Mouse (Mus musculus): ENCODE results near the gene Epb41l2. TPM values are rescaled to one million over a fixed set of nuclear protein-coding genes. Genes with fewer than 3 reads are reported as not detected.

The Epb41l2 gene
- total RNA-seq, 2 experiments from 2014 or later: 61.5 to 66.5 TPM

DNA sequence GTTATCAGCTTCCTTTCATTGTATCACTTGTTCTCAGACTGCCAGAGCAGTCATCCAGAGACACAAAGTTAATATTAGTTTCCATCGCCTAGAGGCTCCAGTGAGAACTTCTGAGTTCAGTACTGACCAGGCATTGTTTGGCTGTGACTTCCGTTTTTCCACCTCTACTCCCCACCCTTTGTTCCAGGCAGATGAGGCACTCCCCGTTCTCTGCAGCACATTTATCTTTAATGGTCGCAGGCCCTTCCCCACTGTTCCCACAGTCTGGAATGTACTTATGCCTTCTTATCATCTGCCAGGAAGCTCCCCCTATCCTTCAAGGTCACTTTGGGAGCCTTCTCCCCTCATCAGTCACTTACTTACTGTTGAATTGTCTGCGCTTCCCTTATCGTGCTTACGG is 67.9 kb downstream of the Epb41l2 start:
- no peak for DNase-seq

DNA sequence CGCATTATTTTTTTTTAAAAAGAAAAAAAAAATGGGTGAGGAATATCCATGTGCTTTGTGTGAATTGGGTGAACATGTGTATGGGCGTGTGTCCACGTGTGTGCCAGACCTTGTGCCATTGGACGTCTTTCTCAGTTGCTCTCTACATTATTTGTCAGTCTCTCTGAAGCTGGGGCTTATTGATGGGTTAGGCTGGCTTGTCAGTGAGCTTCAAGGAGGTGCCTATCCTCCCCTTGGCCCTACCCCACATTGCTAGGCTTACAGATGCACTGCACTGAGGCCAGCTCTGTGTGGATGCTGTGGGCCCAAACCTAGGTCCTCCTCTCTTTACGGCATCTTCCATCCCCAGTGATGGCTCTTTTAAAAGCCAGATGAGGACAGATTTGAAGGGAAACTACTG is 69.1 kb downstream of the Epb41l2 start:
- no peak for DNase-seq
- intact Hi-C loops (cut with DNase I; ENCODE audit: low total_unique reads): no loop called here

More for the DNA sequence above, 67.9 kb downstream of the Epb41l2 start:
- intact Hi-C loops (cut with DNase I; ENCODE audit: low total_unique reads): no loop called here

DNA sequence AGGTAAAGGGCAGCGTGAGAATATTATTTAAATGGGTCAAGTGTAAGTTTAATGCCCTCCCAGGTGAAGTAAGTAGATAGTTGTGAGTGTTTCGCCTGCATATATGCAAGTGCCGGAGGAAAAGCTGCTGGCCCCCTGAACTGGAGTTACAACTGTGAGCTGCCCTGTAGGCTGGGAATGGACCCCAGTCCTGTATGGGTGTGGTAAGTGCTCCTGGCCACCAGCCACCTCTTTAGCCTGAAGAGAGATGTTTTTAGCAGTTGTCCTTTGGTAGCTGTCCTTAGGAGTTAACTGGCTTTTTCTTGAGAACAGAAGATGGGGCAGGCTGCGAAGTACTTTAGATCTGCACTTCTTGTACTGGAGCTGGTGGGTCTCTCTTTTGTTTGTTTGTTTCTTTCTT is 69.7 kb downstream of the Epb41l2 start:
- DNase-seq: peak; percentile 54
- intact Hi-C loops (cut with DNase I; ENCODE audit: low total_unique reads): no loop called here

DNA sequence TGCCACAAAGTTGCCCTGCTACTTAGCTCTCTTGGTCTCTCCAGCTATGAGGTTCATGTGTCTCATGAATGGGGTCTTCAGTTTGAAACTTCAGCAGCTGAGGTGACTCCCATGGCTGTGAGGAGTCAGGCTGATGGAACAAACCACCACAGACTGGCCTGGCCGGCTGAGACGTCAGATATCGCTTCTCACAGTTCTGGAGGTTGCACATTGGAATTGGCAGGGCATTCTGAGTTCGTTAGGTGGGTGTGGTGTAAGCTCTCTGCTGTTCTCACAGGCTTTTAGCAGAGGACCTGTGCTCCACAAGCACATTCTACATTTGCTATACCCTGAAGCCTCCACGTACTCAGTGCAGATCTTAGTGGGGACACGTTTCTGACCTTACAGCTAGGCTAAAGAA is 71.3 kb downstream of the Epb41l2 start:
- DNase-seq: no peak
- intact Hi-C loops (cut with DNase I; ENCODE audit: low total_unique reads): no loop called here

DNA sequence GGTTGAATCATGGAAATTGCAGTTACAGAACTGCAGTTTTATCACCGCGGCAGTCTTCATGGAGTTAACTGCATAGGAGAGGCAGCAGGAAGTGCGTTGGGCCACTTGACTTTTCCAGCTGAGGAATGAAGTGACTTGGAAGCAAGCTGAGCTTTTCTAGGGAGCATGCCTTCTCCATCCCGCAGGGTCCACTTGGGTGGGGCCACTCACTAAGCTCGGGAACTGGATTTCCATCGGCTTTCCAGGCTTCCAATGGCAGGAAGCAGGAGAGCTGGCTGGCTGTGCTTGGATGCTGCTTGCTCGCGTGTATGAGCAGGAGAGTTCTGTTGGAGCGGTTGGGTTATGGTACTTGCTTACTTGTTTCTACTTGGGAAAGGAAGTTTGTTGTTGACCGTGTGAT is 72.8 kb downstream of the Epb41l2 start:
- peak; percentile 80 for DNase-seq
- intact Hi-C loops (cut with DNase I; ENCODE audit: low total_unique reads): no loop called here

DNA sequence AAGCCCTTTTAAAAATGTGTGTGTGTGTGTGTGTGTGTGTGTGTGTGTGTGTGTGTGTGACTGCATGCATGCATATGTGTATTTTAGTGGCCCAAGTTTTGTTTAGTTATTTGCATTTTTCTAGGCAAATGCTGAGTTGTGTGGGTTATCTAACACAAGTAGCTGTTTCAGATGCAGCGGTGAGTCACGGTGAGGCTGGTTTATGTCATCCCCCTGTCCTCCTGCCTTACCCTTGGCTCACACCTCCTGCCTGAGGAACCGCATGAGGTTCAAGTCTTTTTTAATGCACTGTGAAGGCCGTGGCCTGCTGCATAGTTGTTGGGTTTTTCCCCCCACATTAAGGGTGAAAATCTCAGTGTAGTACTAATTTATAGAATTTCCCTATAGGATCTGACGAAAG is 73.3 kb downstream of the Epb41l2 start:
- no peak for DNase-seq
- intact Hi-C loops (cut with DNase I; ENCODE audit: low total_unique reads): no loop called here

DNA sequence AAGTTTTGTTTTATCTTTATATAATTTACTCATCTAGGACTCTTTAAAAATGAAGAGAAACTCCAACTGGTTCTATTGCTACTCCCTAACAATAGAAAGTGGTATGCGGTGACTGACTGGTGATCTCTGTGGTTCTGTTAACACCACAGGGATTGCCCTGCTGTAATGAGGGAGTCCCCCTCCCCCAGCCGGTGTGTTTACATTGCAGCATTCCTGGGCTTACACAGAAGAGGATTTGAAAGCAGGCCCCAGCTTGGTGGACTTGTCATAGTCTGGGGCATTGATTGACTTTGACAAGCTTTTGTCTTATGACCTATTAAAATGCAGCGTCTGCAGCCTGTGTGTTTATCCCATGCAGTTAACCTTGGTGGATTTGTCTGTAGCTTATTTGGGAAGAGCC is 73.9 kb downstream of the Epb41l2 start:
- intact Hi-C loops (cut with DNase I; ENCODE audit: low total_unique reads): no loop called here
- DNase-seq: no peak

DNA sequence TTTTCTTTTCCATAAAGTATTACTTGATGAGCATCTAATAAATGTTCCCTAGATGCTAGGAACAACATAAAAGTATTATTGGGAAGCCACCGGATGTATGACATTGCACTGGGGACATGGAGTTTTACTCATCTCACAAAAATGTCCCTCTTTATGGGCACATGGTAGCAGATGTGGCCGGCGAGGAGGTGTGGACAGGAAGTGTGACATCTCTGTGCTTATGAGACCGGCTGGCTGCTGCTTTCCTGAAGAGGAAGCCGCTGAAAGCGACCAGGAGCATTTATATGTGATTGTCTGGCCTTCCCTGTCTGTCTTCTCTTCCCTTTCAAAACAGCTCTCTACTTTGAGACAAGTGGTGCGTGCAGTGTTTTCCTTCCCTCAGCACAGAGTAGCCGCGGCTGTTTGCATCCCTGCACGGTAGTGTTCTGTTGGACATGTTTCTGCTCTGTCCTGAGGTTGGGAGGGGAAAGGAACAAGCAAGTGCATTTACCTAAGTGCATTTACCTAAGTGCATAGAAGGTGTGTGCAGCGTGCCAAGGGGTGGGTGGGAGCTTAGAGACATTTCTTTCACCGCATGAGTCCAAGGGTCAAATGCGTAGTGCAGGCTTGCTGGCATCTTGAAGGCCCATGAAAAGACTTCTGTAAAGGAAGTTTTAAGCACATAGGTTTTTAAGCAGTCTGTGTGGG is 74.9 kb downstream of the Epb41l2 start:
- DNase-seq: no peak
- intact Hi-C loops (cut with DNase I; ENCODE audit: low total_unique reads): no loop called here

DNA sequence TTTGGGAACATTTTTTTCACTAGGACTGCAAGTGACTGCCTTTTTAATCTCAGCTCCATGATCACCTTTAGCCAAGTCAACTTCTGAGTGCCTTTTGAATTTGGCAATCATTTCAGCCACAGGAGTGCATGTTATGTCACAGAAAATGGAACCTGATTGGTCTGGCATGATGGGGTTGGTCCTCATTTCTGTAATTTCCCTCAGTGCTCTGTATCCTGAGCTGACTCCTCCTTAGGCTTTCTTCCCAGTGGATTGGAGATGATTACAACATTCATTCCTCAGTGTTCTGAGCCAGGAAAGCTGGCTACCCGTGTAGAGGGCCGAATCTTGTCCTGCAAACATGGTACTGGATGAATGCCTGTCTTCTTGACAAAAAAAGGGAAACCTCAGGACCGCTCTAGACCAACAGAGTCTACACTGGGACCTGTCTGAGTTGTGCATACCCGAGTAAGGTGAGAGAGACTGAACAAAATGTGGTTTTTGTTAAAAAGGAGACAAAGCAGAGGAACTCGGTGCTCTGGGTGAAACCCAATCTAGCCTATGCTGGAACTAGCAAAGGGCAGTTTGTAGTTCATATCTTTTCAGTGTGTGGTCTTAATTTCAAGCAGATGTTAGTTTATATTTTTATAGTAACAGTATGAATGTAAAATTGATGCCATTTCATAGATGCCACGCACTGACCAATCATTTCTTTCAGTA is 77.3 kb downstream of the Epb41l2 start:
- DNase-seq: no peak
- intact Hi-C loops (cut with DNase I; ENCODE audit: low total_unique reads): no loop called here

DNA sequence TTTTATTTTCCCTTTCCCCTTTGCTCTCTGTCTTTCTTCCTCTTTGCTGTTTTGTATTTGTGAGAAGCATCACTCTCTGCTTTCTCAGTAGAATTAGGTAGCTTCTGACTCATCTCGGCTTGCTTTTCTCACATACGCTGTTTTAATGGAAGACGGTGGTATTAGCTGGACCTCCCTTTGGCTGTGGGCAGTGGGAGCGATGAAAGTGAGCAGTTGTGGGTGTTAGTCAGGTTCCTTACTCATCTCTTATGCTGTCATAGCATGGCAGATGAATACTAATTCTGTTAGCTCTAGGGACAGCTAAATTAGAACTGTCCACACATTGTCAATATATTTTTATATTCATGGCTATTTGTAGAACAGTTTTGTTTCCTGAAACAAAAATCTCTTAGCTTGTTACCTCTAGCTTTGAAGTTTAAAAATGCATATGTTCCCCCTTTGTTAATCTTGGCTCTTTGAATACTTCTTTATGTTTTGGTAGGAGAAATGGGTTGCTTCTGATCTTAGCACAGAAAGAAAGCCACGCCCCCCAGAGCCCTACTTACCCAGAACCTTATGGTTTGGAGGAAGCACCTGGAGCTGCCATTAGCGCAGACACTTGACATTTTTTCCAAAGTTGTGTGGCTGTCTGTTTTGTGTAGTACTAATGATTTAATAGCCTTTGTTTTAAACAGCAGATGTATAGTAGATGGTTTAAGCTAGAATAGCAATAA is 78.1 kb downstream of the Epb41l2 start:
- DNase-seq: no peak
- intact Hi-C loops (cut with DNase I; ENCODE audit: low total_unique reads): no loop called here

DNA sequence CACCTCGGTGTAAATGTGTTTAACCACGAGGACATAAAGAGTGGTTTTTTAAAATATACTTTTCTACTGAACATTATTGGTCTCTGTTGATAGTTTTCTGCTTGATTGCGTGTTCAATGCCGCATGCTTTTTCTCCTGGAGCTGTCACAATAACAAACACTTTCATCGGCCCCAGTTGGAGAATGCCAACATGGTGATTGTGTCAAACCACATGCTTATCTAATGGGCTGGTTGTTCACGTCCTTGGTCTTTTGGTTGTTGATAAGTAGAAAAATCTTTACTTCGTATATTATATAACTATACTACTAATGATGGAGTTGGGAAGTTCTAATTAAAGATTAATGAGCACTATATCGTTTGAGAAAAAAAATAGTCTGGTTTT is 78.7 kb downstream of the Epb41l2 start:
- DNase-seq: no peak
- intact Hi-C loops (cut with DNase I; ENCODE audit: low total_unique reads): no loop called here

DNA sequence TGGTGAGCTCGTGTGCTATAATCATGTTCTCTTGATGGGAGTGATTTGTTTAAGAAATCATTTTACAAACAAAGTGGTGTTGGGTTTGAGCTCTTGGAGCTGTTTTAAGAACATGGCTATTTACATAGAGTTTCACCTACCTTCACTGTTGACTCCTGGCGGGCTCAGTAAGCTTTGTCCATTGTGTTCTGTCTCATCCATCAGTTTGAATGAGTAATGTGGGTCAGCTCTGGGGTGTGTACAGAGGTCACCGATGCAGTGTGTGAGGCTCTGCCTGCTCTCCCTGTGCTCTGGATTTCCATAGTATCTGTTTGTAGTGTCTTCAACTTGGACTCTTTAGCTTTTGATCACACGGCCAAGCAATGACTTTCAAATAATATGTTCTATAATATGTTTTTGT is 79.6 kb downstream of the Epb41l2 start:
- no peak for DNase-seq
- intact Hi-C loops (cut with DNase I; ENCODE audit: low total_unique reads): no loop called here

DNA sequence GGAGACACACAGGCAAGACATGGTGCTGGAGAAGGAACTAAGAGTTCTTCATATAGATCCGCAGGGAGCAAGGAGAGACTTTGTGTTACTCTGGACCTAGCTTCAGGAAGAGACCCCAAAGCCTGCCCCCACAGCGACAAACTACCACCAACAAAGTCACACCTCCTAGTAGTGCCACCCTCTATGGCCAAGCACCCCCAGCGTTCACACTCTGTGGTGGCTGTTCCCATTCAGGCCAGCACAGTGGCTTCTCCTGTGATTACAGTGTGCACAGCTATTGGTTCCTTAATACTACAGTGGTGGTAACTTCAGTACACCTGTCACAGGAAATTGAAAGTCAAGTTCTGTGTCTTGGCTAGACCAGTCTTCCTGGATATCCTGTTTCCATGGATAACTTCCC is 80.3 kb downstream of the Epb41l2 start:
- DNase-seq: no peak
- intact Hi-C loops (cut with DNase I; ENCODE audit: low total_unique reads): no loop called here

DNA sequence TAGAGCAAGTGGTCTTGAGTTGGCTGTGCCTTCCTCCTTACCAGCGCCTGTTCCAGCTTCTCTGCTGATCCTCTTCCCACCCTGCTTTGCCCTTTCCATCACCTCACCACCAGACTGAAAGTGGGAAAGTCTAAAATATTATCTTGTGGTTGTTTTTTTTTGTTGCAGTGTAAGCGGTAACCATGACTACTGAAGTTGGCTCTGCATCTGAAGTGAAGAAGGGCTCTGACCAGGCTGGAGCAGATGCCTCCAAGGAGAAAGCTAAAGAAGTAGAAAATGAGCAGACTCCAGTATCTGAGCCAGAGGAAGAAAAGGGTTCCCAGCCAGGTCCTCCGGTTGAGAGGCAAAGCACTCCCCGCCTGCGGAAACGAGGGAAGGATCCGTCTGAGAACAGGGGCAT is 81.8 kb downstream of the Epb41l2 start:
- DNase-seq: no peak
- intact Hi-C loops (cut with DNase I; ENCODE audit: low total_unique reads): no loop called here

DNA sequence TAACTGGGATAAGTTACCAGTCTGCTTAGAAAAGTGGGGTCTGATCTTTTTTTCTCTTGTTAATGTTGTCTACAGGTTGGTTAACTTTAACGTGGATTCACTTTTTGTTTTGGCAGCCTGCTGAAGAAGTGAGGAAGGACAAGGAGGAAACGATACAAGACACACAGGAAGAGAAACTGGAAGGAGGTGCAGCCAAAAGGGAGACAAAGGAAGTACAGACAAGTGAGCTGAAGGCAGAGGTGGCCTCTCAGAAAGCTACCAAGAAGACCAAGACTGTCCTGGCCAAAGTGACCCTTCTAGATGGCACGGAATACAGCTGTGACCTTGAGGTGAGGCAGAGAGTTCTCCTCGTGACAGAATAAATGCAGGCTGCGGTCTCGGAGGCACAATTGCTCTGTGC is 84.0 kb downstream of the Epb41l2 start:
- intact Hi-C loops (cut with DNase I; ENCODE audit: low total_unique reads): no loop called here
- no peak for DNase-seq

DNA sequence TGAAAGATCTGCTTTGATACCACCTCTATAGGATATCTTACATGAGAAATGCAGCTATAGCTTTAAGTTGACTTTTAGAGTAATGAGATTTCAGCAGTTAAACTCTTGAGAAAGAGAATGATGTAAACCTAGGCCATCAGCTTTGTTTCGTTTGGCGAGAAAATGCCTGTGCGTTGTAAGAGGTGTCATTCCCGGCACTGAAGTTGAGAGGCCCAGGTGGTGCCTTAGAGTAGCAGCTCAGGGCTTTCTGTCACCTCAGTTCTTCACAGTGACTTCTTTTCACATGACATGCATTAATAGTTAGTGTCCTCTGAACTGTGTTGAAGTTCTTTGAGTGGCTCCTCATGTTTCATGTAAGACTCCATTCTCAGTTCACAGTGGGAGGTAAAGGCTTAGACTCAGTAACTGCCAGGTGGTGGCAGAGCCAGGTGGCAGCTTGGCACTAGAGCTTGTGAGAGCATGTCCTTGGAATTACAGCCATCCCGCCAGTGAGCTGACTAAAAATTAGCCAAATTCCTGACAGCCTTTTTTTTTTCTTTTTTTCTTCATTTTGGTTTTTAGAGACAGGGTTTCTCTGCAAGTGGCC is 84.7 kb downstream of the Epb41l2 start:
- intact Hi-C loops (cut with DNase I; ENCODE audit: low total_unique reads): no loop called here
- no peak for DNase-seq

DNA sequence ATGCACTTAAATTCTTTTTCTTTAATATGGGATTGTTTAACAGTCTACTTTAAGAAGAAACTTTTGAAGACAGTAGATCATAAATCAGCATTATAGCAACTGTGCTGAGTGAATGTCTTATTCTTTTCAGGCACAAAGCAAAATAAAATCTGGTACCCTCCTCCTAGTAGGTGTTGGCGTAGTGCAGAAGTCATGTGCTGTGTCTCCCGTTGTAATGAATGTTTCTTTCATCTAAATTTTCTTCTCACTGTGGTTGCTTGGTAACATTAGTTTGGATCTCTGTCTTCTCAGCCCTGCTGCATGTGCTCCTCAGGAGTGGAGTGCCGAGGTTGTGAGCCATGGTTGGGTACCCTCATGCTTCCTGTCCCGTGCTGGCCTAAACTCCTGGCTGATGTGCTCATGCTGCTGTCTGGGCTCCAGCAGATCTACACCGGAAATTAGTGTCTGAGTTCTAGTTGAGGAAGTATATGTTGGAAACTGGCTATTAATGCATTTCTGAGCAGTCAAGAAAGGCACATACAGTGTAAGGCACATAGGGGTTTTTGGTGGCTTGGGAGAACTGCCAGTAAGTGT is 87.4 kb downstream of the Epb41l2 start:
- intact Hi-C loops (cut with DNase I; ENCODE audit: low total_unique reads): no loop called here
- no peak for DNase-seq

DNA sequence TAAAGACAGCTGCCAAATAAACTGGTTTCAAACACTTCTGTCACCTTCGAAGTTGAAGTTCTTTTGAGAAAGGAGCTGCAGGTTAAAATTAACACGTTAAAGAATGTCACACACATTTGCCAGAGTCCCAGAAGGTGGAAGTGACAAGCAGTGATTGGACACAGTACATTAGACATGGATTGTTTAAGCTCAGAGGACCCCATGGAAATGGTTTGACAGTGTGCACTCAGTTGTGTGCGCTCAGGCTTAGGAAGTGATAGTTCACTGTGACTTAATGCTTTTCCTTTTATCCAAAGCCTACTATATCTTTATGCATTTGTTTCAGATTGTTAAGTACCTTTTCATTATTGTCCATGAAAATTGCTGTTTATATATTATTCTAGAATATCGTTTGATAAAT is 89.1 kb downstream of the Epb41l2 start:
- no peak for DNase-seq
- intact Hi-C loops (cut with DNase I; ENCODE audit: low total_unique reads): no loop called here

DNA sequence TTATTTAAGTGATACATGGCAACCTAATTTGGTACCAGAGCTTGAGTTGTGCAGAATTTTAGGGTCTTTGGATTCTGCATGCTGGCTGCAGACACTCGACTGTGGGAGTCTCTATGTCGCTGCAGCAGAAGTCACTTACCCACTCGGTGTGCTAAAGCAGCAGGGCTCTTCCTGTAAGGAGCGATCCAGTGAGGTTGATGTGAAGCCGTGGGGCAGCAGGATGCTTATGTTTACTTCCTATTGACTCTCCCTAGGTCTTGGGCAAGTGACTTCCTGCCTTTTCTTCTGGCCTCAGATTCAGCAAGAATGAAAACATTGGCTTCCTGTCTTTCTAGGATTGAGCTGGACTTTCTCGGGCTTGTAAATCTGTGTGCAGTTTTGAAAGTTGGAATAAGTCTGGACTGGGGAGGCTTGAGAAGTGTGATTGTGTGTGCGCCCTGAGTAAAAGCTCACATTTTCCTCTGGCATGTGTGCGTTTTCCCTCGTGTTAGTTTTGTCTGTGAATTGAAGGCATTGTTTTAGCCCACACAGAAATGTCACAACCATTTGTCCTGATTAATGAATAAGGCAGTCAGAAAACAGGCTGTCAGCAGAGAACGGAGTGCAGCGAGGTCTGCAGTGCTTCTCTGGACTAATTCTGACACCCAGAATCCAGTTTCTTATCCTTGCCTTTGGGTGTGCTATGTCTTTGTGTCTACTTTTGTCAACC is 89.9 kb downstream of the Epb41l2 start:
- intact Hi-C loops (cut with DNase I; ENCODE audit: low total_unique reads): no loop called here

DNA sequence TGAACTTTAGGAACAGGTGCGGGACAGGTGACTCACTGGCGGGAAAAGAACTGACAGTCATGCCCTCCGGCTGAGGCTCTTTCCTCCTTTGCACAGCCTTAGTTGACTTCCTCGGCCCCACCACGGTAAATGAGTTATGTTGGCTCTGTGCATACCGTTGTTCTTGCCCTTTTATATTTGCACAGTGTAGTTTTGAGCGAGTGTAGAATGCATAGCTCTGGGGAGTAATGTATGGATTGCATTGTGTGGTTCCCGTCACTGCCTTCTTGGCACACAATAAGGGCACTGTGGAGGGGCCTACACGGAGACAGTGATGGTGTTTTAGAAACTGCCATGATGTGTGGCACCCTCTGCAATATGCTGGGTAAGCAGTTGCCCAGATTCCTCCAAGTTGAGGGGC is 93.6 kb downstream of the Epb41l2 start:
- intact Hi-C loops (cut with DNase I; ENCODE audit: low total_unique reads): no loop called here
- no peak for DNase-seq

More for the DNA sequence above, 89.9 kb downstream of the Epb41l2 start:
- no peak for DNase-seq

All from gastrocnemius, postnatal 14 days (tissue).